Mouse (Mus musculus): ENCODE measurements around the gene Olfr1238. TPM values are rescaled to one million over a fixed set of nuclear protein-coding genes. Genes with fewer than 3 reads are reported as not detected.

Gene Olfr1238
- total RNA-seq (2023) = not detected

DNA sequence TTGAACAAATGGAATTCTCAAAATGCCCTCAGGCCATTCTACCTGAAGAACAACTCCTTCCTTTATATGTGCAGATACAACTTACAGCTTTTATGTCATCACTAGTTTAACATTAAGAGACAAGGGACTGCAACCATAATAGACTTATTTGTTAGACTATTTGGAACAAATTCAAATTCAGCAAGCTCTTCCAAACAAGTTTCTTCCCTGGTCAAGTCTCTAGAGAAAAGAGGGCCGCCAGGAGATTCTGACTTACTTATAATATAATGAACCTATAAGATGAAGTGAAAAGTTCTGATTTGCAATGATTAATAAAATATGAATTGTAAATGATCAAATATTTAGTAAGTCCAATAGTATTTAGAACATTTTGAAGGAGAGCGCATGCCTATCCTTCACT lies at the start of gene Olfr1238:
Gene Olfr1238, minus strand, starts transcription at position 101 of the 400 bp plus-strand sequence.

DNA sequence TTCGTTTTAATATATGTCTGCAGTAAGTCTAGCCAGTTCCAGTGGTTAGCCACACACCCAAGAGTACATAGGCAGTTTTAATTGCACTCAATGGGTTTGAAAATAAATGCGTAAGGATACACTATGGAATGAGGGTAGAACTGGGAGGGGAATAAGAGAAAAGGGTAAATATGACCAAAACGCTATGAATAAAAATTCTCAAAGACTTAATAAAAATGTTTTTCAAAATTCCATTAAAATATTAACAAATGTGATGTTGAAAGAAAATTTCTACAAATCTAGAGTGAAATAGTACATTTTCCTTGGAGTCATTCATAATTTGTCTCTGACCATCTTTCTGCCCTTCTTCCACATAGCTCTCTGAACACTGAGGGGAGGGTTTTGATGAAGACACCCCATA lies 33.4 kb upstream of the Olfr1238 start, which contains the start of gene Olfr1240:
Gene Olfr1240, minus strand, starts transcription at position 101 of the 400 bp plus-strand sequence.

DNA sequence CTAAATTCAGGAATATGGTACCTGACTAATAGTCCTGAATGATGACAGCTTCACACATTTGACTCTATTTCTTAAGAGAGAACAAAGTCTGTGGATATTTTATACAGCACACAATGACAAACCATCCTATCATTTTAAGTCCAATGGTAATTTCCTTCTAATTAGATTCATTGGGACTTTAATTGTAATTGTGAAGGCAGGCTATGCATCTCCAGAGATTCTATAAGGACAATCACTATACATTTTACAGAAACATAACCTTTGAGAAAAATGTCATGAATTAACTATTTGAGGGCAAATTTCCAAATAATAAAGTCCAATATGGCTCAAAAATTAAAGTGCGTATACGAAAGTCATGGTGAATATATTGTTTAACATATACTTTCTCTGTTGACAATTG lies 10.8 kb upstream of the Olfr1238 start, which contains the start of gene Olfr1239:
Gene Olfr1239, minus strand, starts transcription at position 101 of the 400 bp plus-strand sequence.

DNA sequence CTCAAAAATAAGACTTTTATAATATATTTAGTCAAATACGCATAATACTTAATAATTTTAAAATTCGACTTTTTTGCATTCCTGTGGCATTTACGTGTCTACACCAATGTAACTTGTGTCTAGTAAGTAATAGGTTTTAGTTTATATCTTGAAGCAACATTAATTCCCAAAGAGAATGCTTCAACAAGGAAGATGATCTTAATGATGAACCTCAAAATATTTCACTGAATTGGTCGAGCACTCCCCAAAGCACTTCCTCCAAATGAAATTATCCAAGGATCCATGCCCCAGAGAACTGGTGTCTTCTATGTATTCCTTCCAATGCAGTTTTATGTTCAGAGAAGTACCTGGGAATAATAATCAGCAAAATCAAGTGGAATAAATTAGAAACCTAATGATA lies 44.7 kb downstream of the Olfr1238 start, which contains the start of gene Olfr1234:
Gene Olfr1234, minus strand, starts transcription at position 101 of the 400 bp plus-strand sequence.

Other genes with a start within 250 kb of the Olfr1238 start
- not detected for gene Olfr1224-ps1, start 245.6 kb downstream of the Olfr1238 start, total RNA-seq (2023)
- not detected for gene Olfr1225, start 235.0 kb downstream of the Olfr1238 start, total RNA-seq (2023)
- gene Olfr1226, start 209.6 kb downstream of the Olfr1238 start, total RNA-seq (2023) = not detected
- not detected for gene Olfr1228, start 155.6 kb downstream of the Olfr1238 start, total RNA-seq (2023)
- not detected for gene Olfr1229, start 121.7 kb downstream of the Olfr1238 start, total RNA-seq (2023)
- not detected for gene Olfr1230, start 112.4 kb downstream of the Olfr1238 start, total RNA-seq (2023)
- gene Olfr1231, start 102.6 kb downstream of the Olfr1238 start, total RNA-seq (2023) = not detected
- not detected for gene Olfr1232, start 80.0 kb downstream of the Olfr1238 start, total RNA-seq (2023)
- gene Olfr1233, start 67.3 kb downstream of the Olfr1238 start, total RNA-seq (2023) = not detected
- gene Olfr1234, start 44.8 kb downstream of the Olfr1238 start, total RNA-seq (2023) = not detected
- not detected for gene Olfr1239, start 10.7 kb upstream of the Olfr1238 start, total RNA-seq (2023)
- not detected for gene Olfr1240, start 33.3 kb upstream of the Olfr1238 start, total RNA-seq (2023)
- not detected for gene Olfr1241, start 77.5 kb upstream of the Olfr1238 start, total RNA-seq (2023)
- gene Olfr1242, start 88.7 kb upstream of the Olfr1238 start, total RNA-seq (2023) = not detected
- gene Olfr1243, start 121.8 kb upstream of the Olfr1238 start, total RNA-seq (2023) = not detected
- not detected for gene Olfr1245, start 168.8 kb upstream of the Olfr1238 start, total RNA-seq (2023)
- gene Olfr1246, start 183.5 kb upstream of the Olfr1238 start, total RNA-seq (2023) = not detected
- gene Olfr1247, start 204.5 kb upstream of the Olfr1238 start, total RNA-seq (2023) = under 1 TPM; 0.13 to 0.15 TPM
- not detected for gene Olfr1248, start 208.6 kb upstream of the Olfr1238 start, total RNA-seq (2023)
- gene Olfr1249, start 225.3 kb upstream of the Olfr1238 start, total RNA-seq (2023) = not detected

All from neutrophil, adult 83 days (primary cell).